Mouse (Mus musculus) bone marrow macrophage, adult 2 months (primary cell): ENCODE measurements at regions not wholly inside any gene's neighbourhood (a gene's known extent, or its start where the extent isn't known, plus 50 kb on each side); places are given as distances from the start of the nearest gene placed in this dataset.

Experiments used
- CTCF ChIP-seq: IDR thresholded peaks from 2 replicates; pipeline ENCODE4 v1.5.1; 2012; ENCODE audit warnings: low read depth, mild to moderate bottlenecking, low read length, moderate library complexity
- POLR2A ChIP-seq: IDR thresholded peaks from 2 replicates; pipeline ENCODE4 v1.6.1; 2012; ENCODE audit warnings: mild to moderate bottlenecking, low read depth, low read length, borderline replicate concordance

DNA sequence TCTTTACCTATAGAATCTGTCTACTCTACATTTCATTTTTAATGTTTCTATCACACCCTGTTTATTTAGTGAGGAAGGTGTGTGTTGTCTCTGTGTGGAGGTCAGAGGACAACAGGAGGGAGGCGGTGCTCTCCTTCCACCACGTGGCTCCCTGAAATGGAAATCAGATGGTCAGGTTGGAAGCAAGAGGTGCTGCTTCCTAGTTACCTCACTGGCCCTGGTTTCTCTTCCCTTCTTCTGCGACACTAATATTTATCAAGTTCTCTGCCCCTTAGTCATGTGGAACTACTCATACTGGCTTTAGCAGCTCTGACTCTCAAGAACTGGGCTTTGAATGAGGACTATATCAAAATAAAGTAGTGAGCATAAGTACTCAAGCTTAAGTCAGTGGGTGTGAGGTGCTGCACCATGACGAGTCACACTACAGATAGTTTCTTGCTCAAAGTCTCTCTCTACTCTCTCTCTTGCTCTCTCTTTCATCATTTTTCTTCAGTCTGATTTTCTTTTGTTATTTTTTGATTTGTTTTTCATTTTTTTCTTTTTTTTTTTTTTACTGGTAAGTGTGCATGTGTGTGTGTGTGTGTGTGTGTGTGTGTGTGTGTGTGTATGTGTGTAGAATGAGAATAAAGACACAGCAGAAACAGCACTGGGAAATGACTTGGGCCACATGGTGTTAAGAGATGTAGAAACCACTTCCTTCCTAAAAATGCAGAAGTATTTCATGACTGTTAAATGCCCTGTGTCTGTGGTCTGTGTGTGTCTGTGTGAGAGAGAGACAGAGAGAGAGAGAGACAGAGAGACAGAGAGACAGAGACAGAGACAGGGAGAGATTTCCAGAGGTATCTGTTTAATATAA, 403.2 kb upstream of the Adgrl2 start:
- TF ChIP-seq CTCF, result no peak
- TF ChIP-seq POLR2A, result no peak
